Mouse (Mus musculus) liver, embryonic 14.5 days (tissue): ENCODE data around the gene Pde6c. TPM values are rescaled to one million over a fixed set of nuclear protein-coding genes. Genes with fewer than 3 reads are reported as not detected.

Experiments
- ATAC-seq: fragments of 200-750 bp; cut with Nextera tagmentation; 2 replicates; pipeline ENCODE4 v1.8.0; 2017; ENCODE audit warnings: moderate number of reproducible peaks, mild to moderate bottlenecking, moderate library complexity; ENCODE audit not compliant: insufficient read depth
- DNase-seq, 3 experiments: peaks; one replicate each; pipeline ENCODE4 v3.0.0-alpha.2; 2012 to 2013; ENCODE audit warnings: low read depth in 3 of 3, low spot score in 3 of 3
- H3K27ac ChIP-seq: fragments of 300-500 bp; sonication (generic); 2 replicates; pipeline ENCODE4 v1.5.1; 2014; ENCODE audit warnings: moderate library complexity, mild to moderate bottlenecking, control low read depth, inconsistent platforms
- H3K27me3 ChIP-seq: fragments of 300-500 bp; sonication (generic); 2 replicates; pipeline ENCODE4 v1.6.1; 2014; ENCODE audit warnings: mild to moderate bottlenecking, low read length, moderate library complexity; ENCODE audit not compliant: control insufficient read depth, insufficient read depth
- H3K36me3 ChIP-seq: fragments of 300-500 bp; sonication (generic); replicated peaks from 2 replicates; pipeline ENCODE4 v1.6.1; 2014; ENCODE audit warnings: low read depth; ENCODE audit not compliant: control insufficient read depth, insufficient read depth
- H3K4me1 ChIP-seq, 2 experiments: fragments of 200-500 bp in 1 of 2; fragments of 300-500 bp in 1 of 2; sonication (generic) in 1 of 2; replicated peaks; 2 replicates each; pipeline ENCODE4 v1.6.1; 2012 to 2014; ENCODE audit warnings: antibody characterized with exemption in 1 of 2, inconsistent platforms in 1 of 2, low read length in 1 of 2; ENCODE audit not compliant: control insufficient read depth in 2 of 2, insufficient read depth in 2 of 2
- H3K4me2 ChIP-seq: fragments of 300-500 bp; sonication (generic); 2 replicates; pipeline ENCODE4 v1.6.1; 2014; ENCODE audit warnings: low read depth, mild to moderate bottlenecking, control low read depth, moderate library complexity
- H3K4me3 ChIP-seq, 2 experiments: fragments of 200-500 bp in 1 of 2; fragments of 300-500 bp in 1 of 2; sonication (generic) in 1 of 2; 2 replicates each; pipeline ENCODE4 v1.5.1; 2012 to 2014; ENCODE audit warnings: low read depth in 2 of 2, low read length in 2 of 2, mild to moderate bottlenecking in 2 of 2, control low read depth in 1 of 2, inconsistent platforms in 1 of 2, moderate library complexity in 1 of 2; ENCODE audit not compliant: insufficient read depth in 1 of 2
- H3K9ac ChIP-seq: fragments of 300-500 bp; sonication (generic); replicated peaks from 2 replicates; pipeline ENCODE4 v1.6.1; 2014; ENCODE audit warnings: mild to moderate bottlenecking, control low read depth, moderate library complexity
- H3K9me3 ChIP-seq: fragments of 300-500 bp; sonication (generic); 2 replicates; pipeline ENCODE4 v1.6.1; 2016; ENCODE audit warnings: low read length, mixed read lengths; ENCODE audit not compliant: control insufficient read depth
- CTCF ChIP-seq: IDR thresholded peaks from 2 replicates; pipeline ENCODE4 v1.5.1; 2016; ENCODE audit warnings: antibody characterized with exemption, low read depth, control low read depth
- EP300 ChIP-seq: IDR thresholded peaks from 2 replicates; pipeline ENCODE4 v1.6.1; 2016; ENCODE audit warnings: antibody characterized with exemption, low read depth
- WGBS: fragments of 180-500 bp; shearing (Covaris S2); extraction: QIAGEN DNeasy Blood & Tissue Kit; methylation state at CpG from one replicate; pipeline ENCODE4 v1.1.7; 2014; ENCODE audit not compliant: insufficient replicate concordance; 5-methylcytosine and 5-hydroxymethylcytosine counted together
- polyA plus RNA-seq, 2 experiments: library from polyadenylated mRNA; depleted of rRNA in 1 of 2; stranded (reverse) in 1 of 2; unstranded in 1 of 2; fragments of >200 nt; fragmentation: Nextera tagmentation in 1 of 2; extraction: Ambion mirVana in 1 of 2; gene quantifications; 2 replicates each; pipeline versions ENCODE4 v1.2.1 to v1.2.3; 2012 to 2014

Pde6c gene
- polyA plus RNA-seq, 2 experiments, result 4.1 to 4.2 TPM

GRCm38 (mm10) chr19:38111056-38111455 is 21.5 kb upstream of the Pde6c start:
- H3K4me3 ChIP-seq, result no peak overlapping the region
- TF ChIP-seq EP300, result no peak
- no peak for TF ChIP-seq CTCF
- no peak overlapping the region for H3K4me2 ChIP-seq
- H3K4me1 ChIP-seq, result no peaks in the 10 kb centered on the region; a peak in 1 of 4 replicates
- no peak overlapping the region for H3K27ac ChIP-seq
- ATAC-seq (no peak), DNase-seq (no peak)
- 50% methylated on average over 8 of the region's 8 CpGs for WGBS
- H3K36me3 ChIP-seq, result no peaks in the 10 kb centered on the region
- H3K27me3 ChIP-seq, result no peaks in the 10 kb centered on the region
- H3K9me3 ChIP-seq, result no peaks in the 10 kb centered on the region
- no peak overlapping the region for H3K9ac ChIP-seq

GRCm38 (mm10) chr19:38112575-38112974 is 20.0 kb upstream of the Pde6c start:
- no peaks in the 10 kb centered on the region for H3K36me3 ChIP-seq
- no peak overlapping the region for H3K4me3 ChIP-seq
- no peak overlapping the region for H3K27ac ChIP-seq
- no peaks in the 10 kb centered on the region for H3K9me3 ChIP-seq
- no peak for DNase-seq
- no peak for ATAC-seq
- H3K27me3 ChIP-seq, result no peaks in the 10 kb centered on the region
- WGBS, result 38% methylated on average over 4 of the region's 4 CpGs
- H3K9ac ChIP-seq, result no peak overlapping the region
- no peak overlapping the region for H3K4me2 ChIP-seq
- TF ChIP-seq EP300 (no peak), CTCF (no peak)
- H3K4me1 ChIP-seq, result no peaks in the 10 kb centered on the region; a peak in 1 of 4 replicates

- Histone ChIP-seq H3K4me2 (no peak overlapping the region), H3K36me3 (no peaks in the 10 kb centered on the region), H3K27ac (no peak overlapping the region), H3K27me3 (no peaks in the 10 kb centered on the region), H3K9me3 (no peaks in the 10 kb centered on the region), H3K9ac (no peak overlapping the region), H3K4me1 (no peaks in the 10 kb centered on the region; a peak in 1 of 4 replicates), H3K4me3 (no peak overlapping the region)
- WGBS, result 62% methylated on average over 7 of the region's 7 CpGs
- TF ChIP-seq CTCF (no peak), EP300 (no peak)
- no peak for DNase-seq
- ATAC-seq, result peak; percentile 35; the same call in 1 of the 2 replicates
These were observed 17.6 kb upstream of the Pde6c start for GRCm38 (mm10) chr19:38114834-38115491.

- peaks cover 14% of the 10 kb centered on the region for H3K27me3 ChIP-seq
- H3K9me3 ChIP-seq, result no peaks in the 10 kb centered on the region
- H3K4me2 ChIP-seq, result no peak overlapping the region
- no peak overlapping the region for H3K4me3 ChIP-seq
- H3K36me3 ChIP-seq, result no peaks in the 10 kb centered on the region
- WGBS, result 59% methylated on average over 5 of the region's 5 CpGs
- TF ChIP-seq EP300, result no peak
- no peak for TF ChIP-seq CTCF
- no peak overlapping the region for H3K27ac ChIP-seq
- no peak overlapping the region for H3K9ac ChIP-seq
- DNase-seq, result no peak
- ATAC-seq, result peak; percentile 25; the same call in 1 of the 2 replicates
- H3K4me1 ChIP-seq, result no peaks in the 10 kb centered on the region
These were observed 12.3 kb upstream of the Pde6c start for GRCm38 (mm10) chr19:38120123-38120760.

GRCm38 (mm10) chr19:38123921-38124320 is 8.7 kb upstream of the Pde6c start:
- WGBS, result 20% methylated on average over 9 of the region's 9 CpGs
- H3K4me1 ChIP-seq, result 0 out of 4 replicates have a peak, but pooled peaks cover 0 to 2% of the 10 kb centered on the region in 2 experiments
- no peaks in the 10 kb centered on the region for H3K36me3 ChIP-seq
- peak overlapping the region; percentile 8; the same call in 1 of the 2 replicates for H3K4me2 ChIP-seq
- DNase-seq (no peak), ATAC-seq (no peak)
- peak overlapping the region; percentile 43 to 67 for H3K4me3 ChIP-seq
- H3K9ac ChIP-seq, result peak overlapping the region; percentile 47
- H3K27me3 ChIP-seq, result peaks cover 18% of the 10 kb centered on the region
- H3K9me3 ChIP-seq, result no peaks in the 10 kb centered on the region
- TF ChIP-seq EP300 (no peak), CTCF (no peak)
- no peak overlapping the region for H3K27ac ChIP-seq
